15 mouse cellular contexts compared by ENCODE assay signal in the genomic region with DNA sequence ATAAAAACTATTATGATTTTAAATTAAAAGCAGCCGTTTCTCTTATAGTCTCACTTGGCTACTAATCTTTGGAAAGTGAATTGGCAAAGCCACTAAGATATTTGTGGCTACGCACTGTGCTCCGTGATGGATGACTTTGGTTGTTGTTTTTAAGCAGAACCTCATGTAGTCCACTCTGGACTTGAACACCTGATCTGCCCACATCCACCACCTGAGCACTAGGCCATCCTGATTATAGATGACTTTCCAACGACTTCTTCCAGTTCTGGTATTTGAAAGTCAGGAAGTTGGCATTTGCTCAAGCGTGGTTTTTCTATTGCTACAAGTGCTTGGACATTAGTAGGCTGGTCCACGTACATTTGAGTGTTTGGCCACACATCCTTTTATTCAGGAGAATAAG.
"Had no signal": no experiment of that assay in that cellular context is flagged by ENCODE, and none has a peak within 500 bp of the region (broad histone marks: within the 10 kb centered on the region; RNA-seq: fewer than 3 reads in every experiment).

No protein-coding gene starts in this region.

- H3K9ac ChIP-seq: neural tube, embryonic 15.5 days; stomach, embryonic 15.5 days had no signal

- H3K4me3 ChIP-seq: neural tube, embryonic 15.5 days; stomach, embryonic 15.5 days had no signal

- DNase-seq: retina, postnatal 1 day; right cerebral cortex, adult 18-20 months; right cerebral cortex, postnatal 14 days; right cerebral cortex, postnatal 25 days; right cerebral cortex, postnatal 4 days; spleen, adult 18-20 months; thymus, adult 18-20 months; thymus, adult 2 months; thymus, postnatal 14 days; thymus, postnatal 25 days; thymus, postnatal 36 days; thymus, postnatal 4 days had no signal

- H3K27ac ChIP-seq: neural tube, embryonic 15.5 days; stomach, embryonic 15.5 days; stomach, postnatal 0 days had no signal

- H3K4me1 ChIP-seq: neural tube, embryonic 15.5 days; stomach, embryonic 15.5 days had no signal

- H3K9me3 ChIP-seq: neural tube, embryonic 15.5 days; stomach, embryonic 15.5 days had no signal

- H3K36me3 ChIP-seq: neural tube, embryonic 15.5 days; stomach, embryonic 15.5 days had no signal

- H3K4me2 ChIP-seq: neural tube, embryonic 15.5 days; stomach, embryonic 15.5 days had no signal

- H3K27me3 ChIP-seq: neural tube, embryonic 15.5 days; stomach, embryonic 15.5 days had no signal
